Mouse (Mus musculus) stomach, postnatal 0 days (tissue): Measurements from ENCODE around the gene Gpr1.

Experiments used
- CTCF ChIP-seq: IDR thresholded peaks from 2 replicates; pipeline ENCODE4 v1.5.1; 2016; ENCODE audit warnings: antibody characterized with exemption, low read depth, mild to moderate bottlenecking, moderate library complexity
- EP300 ChIP-seq: optimal IDR thresholded peaks from 2 replicates; pipeline ENCODE3; 2016; ENCODE audit warnings: antibody characterized with exemption

- no peak for TF ChIP-seq CTCF
- TF ChIP-seq EP300 = no peak
Observed at GRCm38 (mm10) chr1:63219277-63219676, 4.9 kb upstream of the Gpr1 start.
